Mouse (Mus musculus) liver, embryonic 12.5 days (tissue): ENCODE results near the gene Tmem132b. TPM values are rescaled to one million over a fixed set of nuclear protein-coding genes. Genes with fewer than 3 reads are reported as not detected.

Experiments used
- ATAC-seq: fragments of 200-750 bp; cut with Nextera tagmentation; 2 replicates; pipeline ENCODE4 v1.8.0; 2017; ENCODE audit warnings: moderate number of reproducible peaks, mild to moderate bottlenecking, moderate library complexity
- H3K27ac ChIP-seq: fragments of 300-500 bp; sonication (generic); 2 replicates; pipeline ENCODE4 v1.5.1; 2016; ENCODE audit warnings: mild to moderate bottlenecking
- H3K27me3 ChIP-seq: fragments of 300-500 bp; sonication (generic); replicated peaks from 2 replicates; pipeline ENCODE4 v1.6.1; 2016; ENCODE audit warnings: mild to moderate bottlenecking, moderate library complexity
- H3K36me3 ChIP-seq: fragments of 300-500 bp; sonication (generic); 2 replicates; pipeline ENCODE4 v1.6.1; 2016; ENCODE audit warnings: mild to moderate bottlenecking, moderate library complexity
- H3K4me1 ChIP-seq: fragments of 300-500 bp; sonication (generic); 2 replicates; pipeline ENCODE4 v1.6.1; 2016
- H3K4me2 ChIP-seq: fragments of 300-500 bp; sonication (generic); 2 replicates; pipeline ENCODE4 v1.6.1; 2016; ENCODE audit warnings: mild to moderate bottlenecking, moderate library complexity
- H3K4me3 ChIP-seq: fragments of 300-500 bp; sonication (generic); 2 replicates; pipeline ENCODE4 v1.5.1; 2016; ENCODE audit warnings: mild to moderate bottlenecking, moderate library complexity
- H3K9ac ChIP-seq: fragments of 300-500 bp; sonication (generic); 2 replicates; pipeline ENCODE4 v1.6.1; 2016; ENCODE audit warnings: mild to moderate bottlenecking, moderate library complexity
- H3K9me3 ChIP-seq: fragments of 300-500 bp; sonication (generic); replicated peaks from 2 replicates; pipeline ENCODE4 v1.6.1; 2016; ENCODE audit warnings: mild to moderate bottlenecking, moderate library complexity
- WGBS: fragments of 180-500 bp; shearing (Covaris S2); methylation state at CpG from one replicate; pipeline ENCODE4 v1.1.7; 2016; ENCODE audit not compliant: insufficient replicate concordance; 5-methylcytosine and 5-hydroxymethylcytosine counted together
- polyA plus RNA-seq: library from polyadenylated mRNA; unstranded; fragments of >200 nt; fragmentation: Nextera tagmentation; extraction: Ambion mirVana; gene quantifications from 2 replicates; pipeline ENCODE4 v1.2.1, GENCODE M21; 2016

Tmem132b gene
- polyA plus RNA-seq, 1 experiment from 2014 or later, result 0.02 TPM

DNA sequence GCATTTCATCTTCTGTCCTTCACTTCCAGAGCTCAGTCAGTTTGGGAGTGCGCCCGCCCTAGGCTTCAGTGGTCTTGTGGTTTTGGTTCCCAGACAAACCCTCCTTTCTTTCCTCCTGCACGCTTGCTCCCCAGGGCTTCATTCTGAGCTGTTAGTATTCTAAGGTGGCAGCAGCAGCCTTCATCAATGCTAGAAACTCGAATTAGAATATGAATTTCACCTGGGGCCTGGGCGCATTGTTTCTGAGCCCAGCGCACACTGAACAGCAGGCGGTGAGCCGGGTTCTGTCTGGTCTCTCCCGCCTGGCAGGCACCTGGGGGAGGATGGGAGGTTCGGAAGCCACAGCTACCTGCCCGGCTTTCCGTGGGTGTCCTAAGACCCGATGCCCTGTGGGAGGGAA, 14.7 kb downstream of the Tmem132b start:
- no peaks in the 10 kb centered on the region for H3K9me3 ChIP-seq
- no peak overlapping the region for H3K4me2 ChIP-seq
- H3K4me1 ChIP-seq, result no peaks in the 10 kb centered on the region
- no peak overlapping the region for H3K4me3 ChIP-seq
- ATAC-seq, result no peak
- no peak overlapping the region for H3K9ac ChIP-seq
- no peaks in the 10 kb centered on the region for H3K36me3 ChIP-seq
- H3K27ac ChIP-seq, result no peak overlapping the region
- 29% methylated on average over 13 of the region's 13 CpGs for WGBS
- H3K27me3 ChIP-seq, result peaks cover 37% of the 10 kb centered on the region

DNA sequence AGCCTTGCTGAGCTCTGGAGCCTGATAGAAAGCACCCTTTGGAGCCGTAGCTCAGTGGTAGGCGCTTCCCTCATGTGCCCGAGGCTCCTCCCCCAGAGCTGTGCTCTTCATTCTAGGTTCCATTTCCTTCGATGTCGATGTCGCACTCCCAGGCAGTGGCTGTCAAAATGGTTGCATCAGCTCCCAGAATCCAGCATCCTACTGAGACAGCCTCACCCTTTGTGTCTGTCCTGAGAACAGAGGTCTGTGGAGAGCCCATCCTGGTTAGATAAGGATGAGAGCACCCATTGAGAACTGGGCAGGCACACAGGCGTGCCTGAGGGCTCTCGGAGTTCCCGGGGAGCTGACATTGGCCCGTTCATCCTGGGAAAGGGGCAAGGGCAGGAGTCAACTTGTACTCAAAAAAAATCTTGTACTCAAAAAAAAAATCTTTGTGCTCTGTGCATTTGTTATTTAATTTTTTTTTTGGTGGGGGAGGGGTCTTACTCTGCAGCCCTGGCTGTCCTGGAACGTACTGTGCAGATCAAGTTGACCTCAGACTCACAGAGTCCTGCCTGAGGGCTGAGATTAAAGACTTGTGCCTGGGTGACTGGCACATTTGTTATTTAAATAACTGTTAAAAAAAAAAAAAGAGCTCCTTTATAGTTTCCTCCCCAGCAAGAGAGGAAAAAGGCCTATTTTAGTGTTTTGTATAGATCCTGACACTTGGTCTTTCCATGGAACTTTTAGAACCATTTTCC, 18.3 kb downstream of the Tmem132b start:
- 34% methylated on average over 11 of the region's 11 CpGs for WGBS
- no peaks in the 10 kb centered on the region for H3K36me3 ChIP-seq
- H3K4me1 ChIP-seq, result no peaks in the 10 kb centered on the region
- no peak overlapping the region for H3K4me3 ChIP-seq
- peaks cover 37% of the 10 kb centered on the region for H3K27me3 ChIP-seq
- ATAC-seq, result no peak
- H3K9me3 ChIP-seq, result no peaks in the 10 kb centered on the region
- no peak overlapping the region for H3K9ac ChIP-seq
- no peak overlapping the region for H3K4me2 ChIP-seq
- no peak overlapping the region for H3K27ac ChIP-seq

DNA sequence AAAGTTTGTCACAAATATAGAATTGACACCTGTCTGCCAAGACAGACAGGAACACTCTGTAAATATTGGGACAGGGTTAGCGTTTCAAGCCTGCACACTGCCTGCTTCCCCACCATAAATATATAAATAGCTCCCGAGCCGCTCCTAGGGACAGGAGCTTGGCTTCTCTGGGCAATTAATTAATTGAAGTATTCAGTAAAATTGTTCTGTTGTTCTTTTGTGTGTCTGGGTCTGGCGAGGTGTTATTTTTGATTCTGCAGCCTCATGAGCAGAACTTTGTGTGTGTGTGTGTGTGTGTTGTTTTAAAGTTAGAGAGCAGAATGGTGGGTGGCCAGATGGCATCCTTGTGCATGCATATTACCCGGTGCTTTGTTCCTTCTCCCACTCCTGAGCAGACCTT, 24.2 kb downstream of the Tmem132b start:
- no peaks in the 10 kb centered on the region for H3K4me1 ChIP-seq
- no peak for ATAC-seq
- H3K4me2 ChIP-seq, result no peak overlapping the region
- H3K9me3 ChIP-seq, result peaks cover 1% of the 10 kb centered on the region; the same call in 1 of the 2 replicates
- H3K27ac ChIP-seq, result no peak overlapping the region
- no peak overlapping the region for H3K4me3 ChIP-seq
- H3K27me3 ChIP-seq, result no peaks in the 10 kb centered on the region
- WGBS, result 56% methylated on average over 5 of the region's 5 CpGs
- H3K9ac ChIP-seq, result no peak overlapping the region
- no peaks in the 10 kb centered on the region for H3K36me3 ChIP-seq

GRCm38 (mm10) chr5:125563492-125563891, 31.9 kb downstream of the Tmem132b start:
- Histone ChIP-seq H3K4me3 (no peak overlapping the region), H3K9ac (no peak overlapping the region), H3K9me3 (peaks cover 9% of the 10 kb centered on the region; the same call in 1 of the 2 replicates), H3K27me3 (no peaks in the 10 kb centered on the region), H3K4me2 (no peak overlapping the region), H3K36me3 (no peaks in the 10 kb centered on the region), H3K27ac (no peak overlapping the region), H3K4me1 (no peaks in the 10 kb centered on the region)
- no peak for ATAC-seq
- 58% methylated on average over 6 of the region's 6 CpGs for WGBS

DNA sequence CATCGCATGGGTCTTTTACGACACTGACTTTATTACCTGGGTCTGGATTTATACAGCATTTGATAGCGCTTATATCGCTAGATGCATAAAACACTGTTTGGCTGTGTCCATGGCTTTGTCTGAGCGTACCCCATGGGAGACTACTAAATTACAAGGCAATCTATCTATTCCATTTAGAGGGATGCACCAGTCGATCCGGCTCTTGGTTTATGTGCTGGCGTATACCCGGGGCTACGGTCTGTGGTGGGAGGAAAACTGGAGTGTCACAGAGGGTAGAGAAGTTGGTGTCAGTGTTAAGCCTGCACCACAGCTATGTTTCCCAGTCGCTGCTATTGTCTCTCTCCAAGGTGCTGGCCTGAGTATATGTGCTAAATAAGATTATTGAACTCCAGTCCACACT, 34.2 kb downstream of the Tmem132b start:
- no peak overlapping the region for H3K4me3 ChIP-seq
- H3K36me3 ChIP-seq, result no peaks in the 10 kb centered on the region
- H3K27me3 ChIP-seq, result no peaks in the 10 kb centered on the region
- H3K4me2 ChIP-seq, result no peak overlapping the region
- ATAC-seq, result no peak
- no peaks in the 10 kb centered on the region for H3K4me1 ChIP-seq
- H3K27ac ChIP-seq, result no peak overlapping the region
- WGBS, result 72% methylated on average over 11 of the region's 11 CpGs
- peaks cover 8% of the 10 kb centered on the region; the same call in 1 of the 2 replicates for H3K9me3 ChIP-seq
- no peak overlapping the region for H3K9ac ChIP-seq

DNA sequence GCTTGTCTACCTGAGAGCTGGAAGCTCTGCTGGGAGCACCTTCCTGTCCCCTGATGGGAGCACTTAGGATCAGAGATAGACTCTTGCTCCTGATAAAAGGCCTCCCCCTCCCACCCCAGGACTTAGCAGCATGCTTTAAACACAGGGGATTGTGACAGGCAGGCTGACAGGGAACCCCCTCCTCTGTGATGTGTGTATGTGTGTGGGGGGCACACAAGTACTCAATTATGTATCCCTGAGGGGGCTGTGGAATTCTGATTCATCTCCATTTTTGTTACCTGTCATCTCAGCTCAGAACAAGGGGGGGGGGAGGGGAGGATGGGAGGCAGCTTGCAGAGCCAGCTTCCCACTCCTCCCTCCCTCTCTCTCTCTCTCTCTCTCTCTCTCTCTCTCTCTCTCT, 36.9 kb downstream of the Tmem132b start:
- no peaks in the 10 kb centered on the region for H3K9me3 ChIP-seq
- H3K36me3 ChIP-seq, result no peaks in the 10 kb centered on the region
- no peak overlapping the region for H3K4me3 ChIP-seq
- no peaks in the 10 kb centered on the region for H3K4me1 ChIP-seq
- ATAC-seq, result no peak
- H3K4me2 ChIP-seq, result no peak overlapping the region
- no peaks in the 10 kb centered on the region for H3K27me3 ChIP-seq
- no peak overlapping the region for H3K27ac ChIP-seq
- no peak overlapping the region for H3K9ac ChIP-seq

GRCm38 (mm10) chr5:125572011-125572410, 40.4 kb downstream of the Tmem132b start:
- Histone ChIP-seq H3K9ac (no peak overlapping the region), H3K27ac (no peak overlapping the region), H3K27me3 (no peaks in the 10 kb centered on the region), H3K9me3 (no peaks in the 10 kb centered on the region), H3K4me1 (no peaks in the 10 kb centered on the region), H3K36me3 (no peaks in the 10 kb centered on the region), H3K4me3 (no peak overlapping the region), H3K4me2 (no peak overlapping the region)
- WGBS, result 75% methylated on average over 5 of the region's 5 CpGs
- ATAC-seq, result no peak

DNA sequence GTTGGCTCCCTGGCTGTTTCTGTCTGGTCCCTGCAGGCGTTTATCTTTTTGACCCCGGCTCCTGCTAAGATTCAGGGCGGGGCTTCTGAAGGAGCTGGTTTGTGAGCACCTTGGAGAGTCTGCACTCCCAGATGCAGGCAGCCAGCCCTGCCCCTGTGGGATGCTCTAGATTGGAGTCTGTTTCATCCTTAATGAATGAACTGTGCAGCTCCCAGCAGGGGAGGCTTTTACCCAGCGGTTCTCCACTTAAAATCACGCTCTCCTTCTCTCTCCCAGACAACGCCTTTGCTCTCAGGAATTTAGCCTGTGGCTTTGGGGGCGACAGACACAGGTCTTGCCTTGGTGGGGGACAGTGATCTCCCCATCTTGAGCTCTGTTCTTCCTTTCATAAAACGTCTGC, 43.3 kb downstream of the Tmem132b start:
- Histone ChIP-seq H3K9ac (no peak overlapping the region), H3K4me3 (no peak overlapping the region), H3K36me3 (no peaks in the 10 kb centered on the region), H3K4me2 (no peak overlapping the region), H3K27me3 (no peaks in the 10 kb centered on the region), H3K4me1 (no peaks in the 10 kb centered on the region), H3K27ac (no peak overlapping the region), H3K9me3 (no peaks in the 10 kb centered on the region)
- 18% methylated on average over 8 of the region's 8 CpGs for WGBS
- ATAC-seq, result no peak

DNA sequence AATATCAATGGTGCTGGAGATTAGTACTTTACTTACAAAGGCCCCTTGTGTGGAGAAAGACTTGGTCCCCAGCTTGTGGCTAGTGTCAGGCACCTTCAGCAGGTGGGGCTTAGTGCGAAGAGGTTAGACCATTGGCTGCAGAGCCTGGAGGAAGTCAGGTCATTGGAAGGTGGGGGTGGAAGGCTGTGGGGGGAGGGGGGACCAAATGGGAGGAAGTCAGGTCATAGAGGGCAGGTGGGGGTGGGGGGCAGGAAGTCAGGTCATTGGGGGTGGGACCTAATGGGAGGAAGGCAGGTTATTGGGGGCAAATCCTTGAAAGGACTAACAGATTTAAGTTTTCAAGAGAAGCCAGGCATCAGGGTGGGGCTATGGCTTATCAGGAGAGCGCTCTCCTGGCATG, 44.3 kb downstream of the Tmem132b start:
- H3K36me3 ChIP-seq, result no peaks in the 10 kb centered on the region
- H3K9me3 ChIP-seq, result no peaks in the 10 kb centered on the region
- no peak overlapping the region for H3K4me2 ChIP-seq
- H3K4me1 ChIP-seq, result no peaks in the 10 kb centered on the region
- ATAC-seq, result no peak
- H3K4me3 ChIP-seq, result no peak overlapping the region
- 60% methylated on average over 2 of the region's 2 CpGs for WGBS
- no peak overlapping the region for H3K27ac ChIP-seq
- no peak overlapping the region for H3K9ac ChIP-seq
- H3K27me3 ChIP-seq, result no peaks in the 10 kb centered on the region

DNA sequence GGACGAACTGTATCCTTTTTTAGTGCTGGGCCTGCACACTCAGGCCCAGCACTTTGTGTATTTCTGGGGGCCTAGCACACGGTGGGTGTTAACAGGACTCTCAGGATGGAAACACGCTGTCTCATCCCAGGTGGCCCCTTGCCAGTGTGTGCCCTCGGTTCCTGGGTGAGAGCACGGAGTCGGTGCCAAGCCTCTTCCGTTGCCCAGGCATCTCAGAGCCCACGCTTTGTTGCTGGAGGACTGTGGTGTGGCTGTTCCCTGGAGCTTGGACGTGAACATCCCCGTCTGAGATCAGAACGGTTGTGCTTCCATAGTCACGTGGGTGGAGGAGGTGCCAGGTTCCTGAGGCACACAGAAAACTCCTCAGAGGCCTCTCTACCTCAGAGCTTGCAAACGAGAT, 47.1 kb downstream of the Tmem132b start:
- Histone ChIP-seq H3K9me3 (no peaks in the 10 kb centered on the region), H3K27me3 (no peaks in the 10 kb centered on the region), H3K4me1 (no peaks in the 10 kb centered on the region), H3K9ac (no peak overlapping the region), H3K4me2 (no peak overlapping the region), H3K4me3 (no peak overlapping the region), H3K27ac (no peak overlapping the region), H3K36me3 (no peaks in the 10 kb centered on the region)
- no peak for ATAC-seq
- 67% methylated on average over 13 of the region's 13 CpGs for WGBS

- Histone ChIP-seq H3K36me3 (no peaks in the 10 kb centered on the region), H3K27ac (no peak overlapping the region), H3K9ac (no peak overlapping the region), H3K4me3 (no peak overlapping the region), H3K27me3 (no peaks in the 10 kb centered on the region), H3K4me2 (no peak overlapping the region), H3K9me3 (no peaks in the 10 kb centered on the region), H3K4me1 (no peaks in the 10 kb centered on the region)
- no peak for ATAC-seq
- WGBS, result 24% methylated on average over 4 of the region's 4 CpGs
These were observed 47.6 kb downstream of the Tmem132b start for GRCm38 (mm10) chr5:125579153-125579552.

- Histone ChIP-seq H3K9ac (no peak overlapping the region), H3K4me2 (no peak overlapping the region), H3K27me3 (no peaks in the 10 kb centered on the region), H3K27ac (no peak overlapping the region), H3K4me3 (no peak overlapping the region), H3K4me1 (no peaks in the 10 kb centered on the region), H3K9me3 (no peaks in the 10 kb centered on the region), H3K36me3 (no peaks in the 10 kb centered on the region)
- WGBS, result 61% methylated on average over 2 of the region's 2 CpGs
- no peak for ATAC-seq
These were observed 51.7 kb downstream of the Tmem132b start for GRCm38 (mm10) chr5:125583298-125583697.

GRCm38 (mm10) chr5:125583836-125584235, 52.3 kb downstream of the Tmem132b start:
- no peak overlapping the region for H3K9ac ChIP-seq
- no peak for ATAC-seq
- 62% methylated on average over 8 of the region's 8 CpGs for WGBS

More at GRCm38 (mm10) chr5:125583836-125584235, 52.3 kb downstream of the Tmem132b start:
- H3K27me3 ChIP-seq, result peaks cover 2% of the 10 kb centered on the region; the same call in 1 of the 2 replicates
- H3K36me3 ChIP-seq, result no peaks in the 10 kb centered on the region
- no peak overlapping the region for H3K27ac ChIP-seq
- no peaks in the 10 kb centered on the region for H3K4me1 ChIP-seq
- no peaks in the 10 kb centered on the region for H3K9me3 ChIP-seq
- no peak overlapping the region for H3K4me3 ChIP-seq
- H3K4me2 ChIP-seq, result no peak overlapping the region
